ENCODE assay signal across 29 mouse cellular contexts in the genomic region with DNA sequence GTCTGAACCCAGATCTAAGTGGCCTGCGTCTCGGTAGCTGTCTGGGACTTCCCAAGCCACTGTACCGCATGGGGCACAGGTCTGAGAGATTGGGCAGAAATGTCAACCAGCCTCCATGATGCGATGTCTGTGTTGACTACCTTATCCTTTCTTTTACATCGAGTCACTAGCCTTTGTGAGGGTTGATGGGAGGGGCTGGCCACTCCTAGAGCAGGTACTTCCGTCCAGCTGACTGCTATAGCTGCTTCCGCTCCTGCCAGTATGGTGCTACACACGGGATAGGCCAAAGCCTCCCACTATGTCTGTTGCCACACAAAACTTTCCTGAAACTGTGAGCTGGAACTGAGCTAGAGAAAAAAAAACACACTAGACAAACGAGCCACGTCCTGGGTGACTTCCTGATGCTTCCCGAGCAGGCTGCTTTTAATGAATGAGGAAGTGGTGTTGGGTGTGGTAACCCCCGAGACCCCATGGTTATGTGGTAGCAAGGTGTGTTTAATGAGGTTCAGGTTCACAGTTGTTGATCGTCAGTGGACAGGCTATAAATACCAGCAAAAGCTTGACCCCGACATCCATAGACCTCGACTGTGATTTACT. TPM values are rescaled to one million over a fixed set of nuclear protein-coding genes. Genes with fewer than 3 reads are reported as not detected.
A peak's percentile ranks its signal among the peaks of the same experiment; 100 is the strongest.
DNase-seq lines count a peak whose midpoint lies in the region; ATAC-seq and TF ChIP-seq lines count a peak whose summit lies in the region.
"Had no signal": no experiment of that assay in that cellular context is flagged by ENCODE, and none has a peak within 500 bp of the region (broad histone marks: within the 10 kb centered on the region; RNA-seq: fewer than 3 reads in every experiment).

No protein-coding gene starts in this region.

- peak overlapping the region; percentile 37 for H3K27ac ChIP-seq in bone marrow, adult 2 months (ENCODE audit: control insufficient read depth, insufficient read depth, low read depth, low read length, poor library complexity)
- H3K27ac ChIP-seq: embryonic facial prominence, embryonic 12.5 days; limb, embryonic 15.5 days; liver, embryonic 14.5 days; lung, embryonic 15.5 days had no signal

- DNase-seq in spleen, postnatal 36 days (ENCODE audit: low spot score in 2 of 2): peak; percentile 59 to 65
- no peak for DNase-seq in spleen, postnatal 14 days (ENCODE audit: low spot score in 2 of 2)
- no peak for DNase-seq in retina, embryonic 14.5 days (ENCODE audit: low spot score)
- DNase-seq in layer of hippocampus, postnatal 14 days (ENCODE audit: low spot score in 2 of 2): no peak
- DNase-seq in layer of hippocampus, postnatal 36 days: no peak
- DNase-seq: cerebellum, adult 11-12 months; cerebellum, postnatal 10 days; gastrocnemius, postnatal 10 days; heart, adult 18-20 months; heart, postnatal 10 days; kidney, adult 18-20 months; kidney, postnatal 4 days; left cerebral cortex, postnatal 4 days; thymus, adult 2 months had no signal

- TF ChIP-seq CTCF in bone marrow, adult 2 months (IDR thresholded peaks at IDR 0.05; ENCODE audit: control insufficient read depth, insufficient read depth, low read length): no peak

- no peak overlapping the region for H3K4me3 ChIP-seq in bone marrow, adult 2 months (replicated peaks; ENCODE audit: control insufficient read depth, low read depth, low read length)
- H3K4me3 ChIP-seq: embryonic facial prominence, embryonic 12.5 days; heart, embryonic 12.5 days; limb, embryonic 15.5 days; lung, embryonic 15.5 days; megakaryocyte, embryonic 14.5 days had no signal

- peaks cover 12% of the 10 kb centered on the region for H3K4me1 ChIP-seq in bone marrow, adult 2 months (ENCODE audit: control insufficient read depth, insufficient read depth, low read length)
- H3K4me1 ChIP-seq: embryonic facial prominence, embryonic 12.5 days; limb, embryonic 15.5 days; lung, embryonic 15.5 days; megakaryocyte, embryonic 14.5 days had no signal

- WGBS in bone marrow, adult 2 months: 40% methylated on average over 15 of the region's 15 CpGs

- no peak for TF ChIP-seq POLR2A in bone marrow, adult 2 months (IDR thresholded peaks at IDR 0.05; ENCODE audit: borderline replicate concordance, control insufficient read depth, low read depth, low read length)

- peak; percentile 51 for ATAC-seq in megakaryocyte progenitor cell, adult 5-6 weeks (replicated peaks; ENCODE audit: poor library complexity)
- ATAC-seq: midbrain, embryonic 16.5 days had no signal

RNA-seq across cellular contexts. Expression of a gene that starts 2.1 kb away (rescaled TPM):
- not detected in 2 replicates for polyA plus RNA-seq in bone marrow, adult 2 months (2011; ENCODE audit: insufficient read depth, insufficient read length, low replicate concordance, missing spikeins)
- not detected in 2 replicates for total RNA-seq in megakaryocyte progenitor cell, adult 5-6 weeks (2015)
- not detected in 2 replicates for total RNA-seq in megakaryocyte progenitor cell, adult 5-6 weeks (2017)
- not detected for total RNA-seq in layer of hippocampus, postnatal 14 days (2021)
- not detected for total RNA-seq in layer of hippocampus, postnatal 36 days (2021)
- total RNA-seq: adrenal gland, adult 18-20 months; adrenal gland, postnatal 4 days; gastrocnemius, postnatal 10 days; heart, postnatal 10 days; left cerebral cortex, postnatal 4 days had no signal
- polyA plus RNA-seq: embryonic facial prominence, embryonic 12.5 days; forebrain, embryonic 11.5 days; heart, embryonic 12.5 days; hindbrain, embryonic 11.5 days; kidney, embryonic 16.5 days; limb, embryonic 15.5 days; lung, embryonic 15.5 days; midbrain, embryonic 16.5 days; neural tube, embryonic 14.5 days had no signal

RNA-seq across cellular contexts. Expression of a gene that starts 49.0 kb away (rescaled TPM):
- 26.7 and 40.1 TPM in 2 replicates for polyA plus RNA-seq in bone marrow, adult 2 months (2011; ENCODE audit: insufficient read depth, insufficient read length, low replicate concordance, missing spikeins)
- total RNA-seq in megakaryocyte progenitor cell, adult 5-6 weeks (2015): 234 and 269 TPM in 2 replicates
- total RNA-seq in megakaryocyte progenitor cell, adult 5-6 weeks (2017): 143 and 175 TPM in 2 replicates
- total RNA-seq in layer of hippocampus, postnatal 14 days (2021): 100 to 1,000 TPM; 165 to 175 TPM
- total RNA-seq in layer of hippocampus, postnatal 36 days (2021): 100 to 1,000 TPM; 142 to 146 TPM

Comparison
In these comparisons a context has a peak if more than half of its experiments do, and no peak if none do; other contexts are left out.
1. DNase-seq: peak in spleen, postnatal 36 days (2 of 2); none in spleen, postnatal 14 days (0 of 2), retina, embryonic 14.5 days (single experiment), layer of hippocampus, postnatal 14 days (0 of 2) and layer of hippocampus, postnatal 36 days (0 of 2).